29 mouse cellular contexts compared by ENCODE assay signal in genomic region chr13:98235451-98235850, GRCm38 (mm10). TPM values are rescaled to one million over a fixed set of nuclear protein-coding genes. Genes with fewer than 3 reads are reported as not detected.
A peak's percentile ranks its signal among the peaks of the same experiment; 100 is the strongest.
DNase-seq lines count a peak whose midpoint lies in the region; ATAC-seq and TF ChIP-seq lines count a peak whose summit lies in the region.
"Had no signal": no experiment of that assay in that cellular context is flagged by ENCODE, and none has a peak within 500 bp of the region (broad histone marks: within the 10 kb centered on the region; RNA-seq: fewer than 3 reads in every experiment).

No protein-coding gene starts in this region.

- H3K4me2 ChIP-seq in lung, embryonic 14.5 days, result no peak overlapping the region
- H3K4me2 ChIP-seq: embryonic facial prominence, embryonic 12.5 days; embryonic facial prominence, embryonic 15.5 days; forebrain, embryonic 15.5 days; heart, embryonic 13.5 days; hindbrain, embryonic 14.5 days had no signal

- H3K4me1 ChIP-seq in lung, embryonic 14.5 days (ENCODE audit: insufficient read depth), result no peaks in the 10 kb centered on the region
- H3K4me1 ChIP-seq: embryonic facial prominence, embryonic 12.5 days; embryonic facial prominence, embryonic 15.5 days; forebrain, embryonic 15.5 days; heart, embryonic 10.5 days; heart, embryonic 13.5 days had no signal

- no peak overlapping the region for H3K9ac ChIP-seq in lung, embryonic 14.5 days
- H3K9ac ChIP-seq: embryonic facial prominence, embryonic 12.5 days; embryonic facial prominence, embryonic 15.5 days; forebrain, embryonic 15.5 days; heart, embryonic 13.5 days; hindbrain, embryonic 14.5 days had no signal

- H3K27me3 ChIP-seq in lung, embryonic 14.5 days (ENCODE audit: insufficient read depth, low read length), result no peaks in the 10 kb centered on the region
- H3K27me3 ChIP-seq: embryonic facial prominence, embryonic 12.5 days; embryonic facial prominence, embryonic 15.5 days; forebrain, embryonic 15.5 days; heart, embryonic 13.5 days; Patski had no signal

- ATAC-seq in lung, embryonic 14.5 days (ENCODE audit: insufficient read depth), result no peak
- ATAC-seq: forebrain, embryonic 15.5 days; hindbrain, postnatal 0 days; inflammation-experienced regulatory T-cells, adult 6 months; Patski had no signal

- peak; percentile 31 for DNase-seq in layer of hippocampus, adult 11-12 months (ENCODE audit: low spot score)
- no peak for DNase-seq in layer of hippocampus, adult 9-10 months (ENCODE audit: low spot score)
- peak; percentile 26 for DNase-seq in lung, embryonic 14.5 days
- DNase-seq in lung, postnatal 14 days, result no peak
- peak; percentile 80 for DNase-seq in Muller cell, postnatal 12 days (ENCODE audit: inconsistent ontology term)
- DNase-seq in thymus, postnatal 14 days, result no peak
- DNase-seq: adrenal gland, postnatal 10 days; adrenal gland, postnatal 36 days; cerebellum, adult 11 months; cerebellum, adult 2 months; cerebellum, adult 9-11 months; cerebellum, postnatal 25 days; gastrocnemius, adult 2 months; gastrocnemius, postnatal 14 days; heart, adult 2 months; heart, postnatal 14 days; heart, postnatal 4 days had no signal

- no peak overlapping the region for H3K27ac ChIP-seq in lung, embryonic 14.5 days (ENCODE audit: low read depth)
- H3K27ac ChIP-seq: embryonic facial prominence, embryonic 12.5 days; embryonic facial prominence, embryonic 15.5 days; forebrain, embryonic 15.5 days; gastrocnemius, adult 2 months; heart, adult 2 months; heart, embryonic 10.5 days; heart, embryonic 13.5 days; hindbrain, embryonic 14.5 days; hindbrain, postnatal 0 days had no signal

- no peaks in the 10 kb centered on the region for H3K36me3 ChIP-seq in lung, embryonic 14.5 days (ENCODE audit: insufficient read depth)
- H3K36me3 ChIP-seq: embryonic facial prominence, embryonic 12.5 days; embryonic facial prominence, embryonic 15.5 days; forebrain, embryonic 15.5 days; heart, embryonic 10.5 days; heart, embryonic 13.5 days had no signal

- 36% methylated on average over 6 of the region's 6 CpGs for WGBS in lung, embryonic 14.5 days

- no peak overlapping the region for H3K4me3 ChIP-seq in lung, embryonic 14.5 days (ENCODE audit: low read depth, low read length)
- H3K4me3 ChIP-seq: embryonic facial prominence, embryonic 12.5 days; embryonic facial prominence, embryonic 15.5 days; forebrain, embryonic 15.5 days; gastrocnemius, adult 2 months; heart, adult 2 months; heart, embryonic 10.5 days; heart, embryonic 13.5 days had no signal

- H3K9me3 ChIP-seq in lung, embryonic 14.5 days (ENCODE audit: low read depth, low read length), result no peaks in the 10 kb centered on the region
- H3K9me3 ChIP-seq: embryonic facial prominence, embryonic 12.5 days; embryonic facial prominence, embryonic 15.5 days; forebrain, embryonic 15.5 days; heart, embryonic 10.5 days; heart, embryonic 13.5 days had no signal

- no peak for TF ChIP-seq CTCF in lung, embryonic 14.5 days (IDR thresholded peaks at IDR 0.05; ENCODE audit: low read depth)

RNA-seq across cellular contexts. Expression of gene Utp15, which starts 27.4 kb away (rescaled TPM):
- polyA plus RNA-seq in lung, embryonic 14.5 days (2014; fragmentation: Nextera tagmentation; extraction: Ambion mirVana), result 38.3 and 40.9 TPM in 2 replicates

RNA-seq across cellular contexts. Expression of gene Ankra2, which starts 27.4 kb away (rescaled TPM):
- 19.8 and 21.2 TPM in 2 replicates for polyA plus RNA-seq in lung, embryonic 14.5 days (2014; fragmentation: Nextera tagmentation; extraction: Ambion mirVana)

RNA-seq across cellular contexts. Expression of gene Arhgef28, which starts 29.2 kb away (rescaled TPM):
- polyA plus RNA-seq in lung, embryonic 14.5 days (2014; fragmentation: Nextera tagmentation; extraction: Ambion mirVana), result 14.7 and 15.0 TPM in 2 replicates

RNA-seq across cellular contexts. Expression of gene Gm21976, which starts 44.2 kb away (rescaled TPM):
- polyA plus RNA-seq in lung, embryonic 14.5 days (2014; fragmentation: Nextera tagmentation; extraction: Ambion mirVana), result not detected in 2 replicates
- polyA plus RNA-seq: cerebellum, adult 2 months; embryonic facial prominence, embryonic 12.5 days; forebrain, embryonic 11.5 days; forebrain, embryonic 15.5 days; heart, adult 2 months; heart, embryonic 10.5 days; heart, embryonic 13.5 days; heart, embryonic 16.5 days; hindbrain, embryonic 11.5 days; hindbrain, embryonic 14.5 days; hindbrain, postnatal 0 days; inflammation-experienced regulatory T-cells, adult 6 months; Patski had no signal

Comparison
In these comparisons a context has a peak if more than half of its experiments do, and no peak if none do; other contexts are left out.
1. DNase-seq: peak in layer of hippocampus, adult 11-12 months (single experiment), lung, embryonic 14.5 days (single experiment) and Muller cell, postnatal 12 days (single experiment); none in layer of hippocampus, adult 9-10 months (single experiment), lung, postnatal 14 days (single experiment) and thymus, postnatal 14 days (single experiment).